30 mouse cellular contexts compared by ENCODE assay signal in genomic region chr16:24229002-24229607, GRCm38 (mm10).
A peak's percentile ranks its signal among the peaks of the same experiment; 100 is the strongest.
DNase-seq lines count a peak whose midpoint lies in the region; ATAC-seq and TF ChIP-seq lines count a peak whose summit lies in the region.
"Had no signal": no experiment of that assay in that cellular context is flagged by ENCODE, and none has a peak within 500 bp of the region (broad histone marks: within the 10 kb centered on the region; RNA-seq: fewer than 3 reads in every experiment).

No protein-coding gene starts in this region.

- no peak for TF ChIP-seq EP300 in liver, postnatal 0 days (IDR thresholded peaks at IDR 0.05; ENCODE audit: low read depth)

- ATAC-seq in liver, embryonic 12.5 days: peak; percentile 42; the same call in 1 of the 2 replicates
- ATAC-seq in liver, postnatal 0 days: peak; percentile 91
- ATAC-seq: activated CD4-positive, CD25-positive, alpha-beta regulatory T cell, adult 4 months; forebrain, postnatal 0 days; hindbrain, postnatal 0 days; lung, postnatal 0 days had no signal

- no peak overlapping the region for H3K4me2 ChIP-seq in liver, embryonic 12.5 days
- H3K4me2 ChIP-seq in liver, postnatal 0 days (ENCODE audit: low read depth, low read length): no peak overlapping the region
- H3K4me2 ChIP-seq: embryonic facial prominence, embryonic 13.5 days; hindbrain, embryonic 12.5 days; midbrain, embryonic 12.5 days had no signal

- H3K36me3 ChIP-seq in liver, embryonic 12.5 days: no peaks in the 10 kb centered on the region
- H3K36me3 ChIP-seq in liver, postnatal 0 days (replicated peaks; ENCODE audit: insufficient read depth, low read length): no peaks in the 10 kb centered on the region
- no peaks in the 10 kb centered on the region for H3K36me3 ChIP-seq in embryonic facial prominence, embryonic 10.5 days (replicated peaks)
- H3K36me3 ChIP-seq: embryonic facial prominence, embryonic 13.5 days; hindbrain, embryonic 12.5 days; midbrain, embryonic 12.5 days had no signal

- peak; percentile 41 for DNase-seq in heart, adult 11 months
- DNase-seq in heart, postnatal 4 days: no peak
- DNase-seq in liver, postnatal 0 days: no peak
- DNase-seq in embryonic facial prominence, embryonic 10.5 days (ENCODE audit: low spot score): no peak
- DNase-seq in ovary, adult 18-20 months (ENCODE audit: low spot score): no peak
- no peak for DNase-seq in natural killer cell, adult 2 months (ENCODE audit: low spot score in 2 of 2)
- DNase-seq: adrenal gland, postnatal 10 days; cerebellum, adult 11 months; cerebellum, adult 9-10 months; cerebellum, postnatal 36 days; embryo, embryonic 11 days; forebrain, postnatal 0 days; gastrocnemius, postnatal 10 days; heart, postnatal 14 days; kidney, adult 11 months; kidney, postnatal 25 days; lung, adult 18-20 months; lung, postnatal 4 days; right cerebral cortex, postnatal 25 days; spleen, adult 18-20 months; thymus, adult 2 months; thymus, postnatal 36 days had no signal

- no peaks in the 10 kb centered on the region for H3K9me3 ChIP-seq in liver, embryonic 12.5 days (replicated peaks)
- no peaks in the 10 kb centered on the region for H3K9me3 ChIP-seq in liver, postnatal 0 days (ENCODE audit: low read length)
- no peaks in the 10 kb centered on the region for H3K9me3 ChIP-seq in embryonic facial prominence, embryonic 10.5 days
- H3K9me3 ChIP-seq: embryonic facial prominence, embryonic 13.5 days; hindbrain, embryonic 12.5 days; megakaryocyte, embryonic 14.5 days; midbrain, embryonic 12.5 days had no signal

- no peak overlapping the region for H3K4me3 ChIP-seq in liver, embryonic 12.5 days
- H3K4me3 ChIP-seq in liver, postnatal 0 days (ENCODE audit: low read depth, low read length): no peak overlapping the region
- no peak overlapping the region for H3K4me3 ChIP-seq in embryonic facial prominence, embryonic 10.5 days
- H3K4me3 ChIP-seq: embryonic facial prominence, embryonic 13.5 days; hindbrain, embryonic 12.5 days; megakaryocyte, embryonic 14.5 days; midbrain, embryonic 12.5 days had no signal

- no peaks in the 10 kb centered on the region for H3K27me3 ChIP-seq in liver, embryonic 12.5 days (replicated peaks)
- H3K27me3 ChIP-seq in liver, postnatal 0 days (ENCODE audit: insufficient read depth, low read length): no peaks in the 10 kb centered on the region
- no peaks in the 10 kb centered on the region for H3K27me3 ChIP-seq in embryonic facial prominence, embryonic 10.5 days (replicated peaks; ENCODE audit: low read depth, poor library complexity, severe bottlenecking)
- H3K27me3 ChIP-seq: embryonic facial prominence, embryonic 13.5 days; hindbrain, embryonic 12.5 days; megakaryocyte, embryonic 14.5 days; midbrain, embryonic 12.5 days had no signal

- no peak for TF ChIP-seq CTCF in liver, postnatal 0 days (IDR thresholded peaks at IDR 0.05; ENCODE audit: low read depth)

- H3K27ac ChIP-seq in liver, embryonic 12.5 days: peak overlapping the region; percentile 58; the same call in 1 of the 2 replicates
- H3K27ac ChIP-seq in liver, postnatal 0 days (ENCODE audit: low read depth): peak overlapping the region; percentile 85
- no peak overlapping the region for H3K27ac ChIP-seq in embryonic facial prominence, embryonic 10.5 days (replicated peaks)
- H3K27ac ChIP-seq: embryonic facial prominence, embryonic 13.5 days; hindbrain, embryonic 12.5 days; hindbrain, postnatal 0 days; midbrain, embryonic 12.5 days had no signal

- WGBS in liver, embryonic 12.5 days (ENCODE audit: insufficient replicate concordance): 64% methylated on average over 7 of the region's 7 CpGs
- 54% methylated on average over 7 of the region's 7 CpGs for WGBS in liver, postnatal 0 days (ENCODE audit: insufficient replicate concordance)
- WGBS in embryonic facial prominence, embryonic 10.5 days: 77% methylated on average over 7 of the region's 7 CpGs

- no peak overlapping the region for H3K9ac ChIP-seq in liver, embryonic 12.5 days
- no peak overlapping the region for H3K9ac ChIP-seq in liver, postnatal 0 days (replicated peaks)
- H3K9ac ChIP-seq: embryonic facial prominence, embryonic 13.5 days; forebrain, postnatal 0 days; hindbrain, embryonic 12.5 days; midbrain, embryonic 12.5 days had no signal

- H3K4me1 ChIP-seq in liver, embryonic 12.5 days: no peaks in the 10 kb centered on the region
- H3K4me1 ChIP-seq in liver, postnatal 0 days (ENCODE audit: insufficient read depth): peaks cover 18% of the 10 kb centered on the region
- H3K4me1 ChIP-seq in embryonic facial prominence, embryonic 10.5 days: peaks cover 6% of the 10 kb centered on the region; the same call in 1 of the 2 replicates
- H3K4me1 ChIP-seq: hindbrain, embryonic 12.5 days; midbrain, embryonic 12.5 days had no signal
